ENCODE assay signal across 21 mouse cellular contexts in the genomic region with DNA sequence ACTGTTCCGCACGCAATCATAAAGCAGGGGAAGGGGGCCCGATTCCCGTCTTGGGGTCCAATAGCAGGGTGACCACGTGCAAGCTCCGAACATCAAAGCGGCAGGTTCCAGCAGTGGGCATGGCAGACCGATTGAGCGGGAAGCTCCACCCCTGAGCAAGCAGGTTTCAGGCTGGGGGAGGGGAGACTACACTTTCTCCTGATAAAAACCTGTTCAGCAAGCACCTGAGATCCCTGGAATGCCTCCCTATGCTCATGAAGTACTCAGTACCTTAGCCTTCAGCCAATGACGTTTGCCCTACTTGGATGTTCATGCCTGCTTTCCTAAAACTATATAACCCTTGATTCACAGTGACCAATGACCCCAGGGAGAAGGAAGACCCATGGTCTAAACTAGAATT.
DNase-seq lines count a peak whose midpoint lies in the region; ATAC-seq and TF ChIP-seq lines count a peak whose summit lies in the region.
"Had no signal": no experiment of that assay in that cellular context is flagged by ENCODE, and none has a peak within 500 bp of the region (broad histone marks: within the 10 kb centered on the region; RNA-seq: fewer than 3 reads in every experiment).

No protein-coding gene starts in this region.

- no peak for DNase-seq in lung, adult 2 months
- DNase-seq in gonadal fat pad, adult 2 months (ENCODE audit: low read depth) = peak; percentile 10
- DNase-seq in adrenal gland, postnatal 14 days = no peak
- DNase-seq in forebrain, embryonic 11.5 days (ENCODE audit: low spot score) = no peak
- DNase-seq in right cerebral cortex, postnatal 14 days = no peak
- DNase-seq: cerebellum, adult 9-10 months; gastrocnemius, adult 2 months; heart, adult 11 months; kidney, adult 18-20 months; kidney, postnatal 36 days; layer of hippocampus, adult 9-11 months; liver, postnatal 0 days; thymus, adult 18-20 months had no signal

- no peak overlapping the region for H3K27ac ChIP-seq in lung, embryonic 15.5 days
- H3K27ac ChIP-seq in intestine, postnatal 0 days (ENCODE audit: low read depth, low read length) = no peak overlapping the region
- no peak overlapping the region for H3K27ac ChIP-seq in stomach, embryonic 14.5 days (ENCODE audit: low read length)
- H3K27ac ChIP-seq in forebrain, embryonic 11.5 days (ENCODE audit: low read depth, low read length) = no peak overlapping the region
- H3K27ac ChIP-seq: embryonic facial prominence, embryonic 12.5 days; gastrocnemius, adult 2 months; heart, embryonic 13.5 days; hindbrain, embryonic 14.5 days; left cerebral cortex, adult 2 months; limb, embryonic 10.5 days had no signal

- peak; percentile 35 for ATAC-seq in lung, embryonic 15.5 days (ENCODE audit: borderline replicate concordance, extremely low read depth, low FRiP score, low TSS enrichment)
- peak; percentile 73 for ATAC-seq in intestine, postnatal 0 days
- ATAC-seq in stomach, embryonic 14.5 days (ENCODE audit: insufficient number of reproducible peaks, insufficient read depth, low FRiP score, low read depth) = peak; percentile 82
- ATAC-seq in forebrain, embryonic 11.5 days (replicated peaks; ENCODE audit: low FRiP score) = no peak
- ATAC-seq: liver, postnatal 0 days had no signal

- H3K36me3 ChIP-seq in lung, embryonic 15.5 days = no peaks in the 10 kb centered on the region
- no peaks in the 10 kb centered on the region for H3K36me3 ChIP-seq in intestine, postnatal 0 days (ENCODE audit: control insufficient read depth, insufficient read depth)
- H3K36me3 ChIP-seq in stomach, embryonic 14.5 days (ENCODE audit: control insufficient read depth, insufficient read depth, low read length) = no peaks in the 10 kb centered on the region
- no peaks in the 10 kb centered on the region for H3K36me3 ChIP-seq in forebrain, embryonic 11.5 days (ENCODE audit: control insufficient read depth, insufficient read depth, low read length)
- H3K36me3 ChIP-seq: embryonic facial prominence, embryonic 12.5 days; heart, embryonic 13.5 days; limb, embryonic 10.5 days had no signal

- H3K27me3 ChIP-seq in lung, embryonic 15.5 days = no peaks in the 10 kb centered on the region
- H3K27me3 ChIP-seq in intestine, postnatal 0 days (replicated peaks; ENCODE audit: control insufficient read depth, insufficient read depth, low read length) = no peaks in the 10 kb centered on the region
- H3K27me3 ChIP-seq in stomach, embryonic 14.5 days (ENCODE audit: control insufficient read depth, insufficient read depth, low read length) = no peaks in the 10 kb centered on the region
- no peaks in the 10 kb centered on the region for H3K27me3 ChIP-seq in forebrain, embryonic 11.5 days (ENCODE audit: control insufficient read depth, insufficient read depth, low read length)
- H3K27me3 ChIP-seq: embryonic facial prominence, embryonic 12.5 days; heart, embryonic 13.5 days had no signal

- H3K9me3 ChIP-seq in lung, embryonic 15.5 days = no peaks in the 10 kb centered on the region
- H3K9me3 ChIP-seq in intestine, postnatal 0 days (ENCODE audit: control insufficient read depth) = no peaks in the 10 kb centered on the region
- no peaks in the 10 kb centered on the region for H3K9me3 ChIP-seq in stomach, embryonic 14.5 days (ENCODE audit: control insufficient read depth, low read depth, low read length)
- H3K9me3 ChIP-seq in forebrain, embryonic 11.5 days (ENCODE audit: control insufficient read depth, low read length) = no peaks in the 10 kb centered on the region
- H3K9me3 ChIP-seq: embryonic facial prominence, embryonic 12.5 days; heart, embryonic 13.5 days; limb, embryonic 10.5 days had no signal

- H3K9ac ChIP-seq in lung, embryonic 15.5 days = no peak overlapping the region
- no peak overlapping the region for H3K9ac ChIP-seq in intestine, postnatal 0 days (ENCODE audit: low read depth, low read length)
- H3K9ac ChIP-seq in stomach, embryonic 14.5 days (replicated peaks; ENCODE audit: low read depth, low read length) = no peak overlapping the region
- H3K9ac ChIP-seq in forebrain, embryonic 11.5 days (ENCODE audit: low read length) = no peak overlapping the region
- H3K9ac ChIP-seq: embryonic facial prominence, embryonic 12.5 days; heart, embryonic 13.5 days; hindbrain, embryonic 14.5 days; liver, postnatal 0 days had no signal

- TF ChIP-seq POLR2A in lung, adult 2 months (IDR thresholded peaks at IDR 0.05; ENCODE audit: borderline replicate concordance, extremely low read depth, low read depth, low read length) = no peak

- no peak for TF ChIP-seq CTCF in lung, adult 2 months (IDR thresholded peaks at IDR 0.05; ENCODE audit: insufficient read depth, low read length)
- no peak for TF ChIP-seq CTCF in intestine, postnatal 0 days (IDR thresholded peaks at IDR 0.05; ENCODE audit: low read depth)

- H3K4me3 ChIP-seq in lung, embryonic 15.5 days = no peak overlapping the region
- H3K4me3 ChIP-seq in lung, adult 2 months (replicated peaks; ENCODE audit: extremely low read depth, low read depth, low read length) = no peak overlapping the region
- H3K4me3 ChIP-seq in intestine, postnatal 0 days (ENCODE audit: low read depth, low read length) = no peak overlapping the region
- H3K4me3 ChIP-seq in stomach, embryonic 14.5 days (ENCODE audit: low read depth, low read length) = no peak overlapping the region
- no peak overlapping the region for H3K4me3 ChIP-seq in forebrain, embryonic 11.5 days (ENCODE audit: low read depth, low read length)
- H3K4me3 ChIP-seq: embryonic facial prominence, embryonic 12.5 days; gastrocnemius, adult 2 months; heart, embryonic 13.5 days; left cerebral cortex, adult 2 months; limb, embryonic 10.5 days had no signal

- WGBS in lung, embryonic 15.5 days = 23% methylated on average over 10 of the region's 10 CpGs
- WGBS in lung, adult 2 months = 29% methylated on average over 10 of the region's 10 CpGs
- WGBS in intestine, postnatal 0 days = 16% methylated on average over 10 of the region's 10 CpGs
- 35% methylated on average over 10 of the region's 10 CpGs for WGBS in stomach, embryonic 14.5 days
- WGBS in forebrain, embryonic 11.5 days = 46% methylated on average over 10 of the region's 10 CpGs

- H3K4me2 ChIP-seq in lung, embryonic 15.5 days = no peak overlapping the region
- peak overlapping the region; percentile 48 for H3K4me2 ChIP-seq in intestine, postnatal 0 days (replicated peaks; ENCODE audit: low read depth)
- H3K4me2 ChIP-seq in stomach, embryonic 14.5 days (replicated peaks; ENCODE audit: low read depth, low read length) = no peak overlapping the region
- no peak overlapping the region for H3K4me2 ChIP-seq in forebrain, embryonic 11.5 days (ENCODE audit: low read depth, low read length, severe bottlenecking)
- H3K4me2 ChIP-seq: embryonic facial prominence, embryonic 12.5 days; heart, embryonic 13.5 days; hindbrain, embryonic 14.5 days had no signal

- H3K4me1 ChIP-seq in lung, embryonic 15.5 days = no peaks in the 10 kb centered on the region
- no peaks in the 10 kb centered on the region for H3K4me1 ChIP-seq in lung, adult 2 months (ENCODE audit: control insufficient read depth, insufficient read depth, low read length)
- no peaks in the 10 kb centered on the region for H3K4me1 ChIP-seq in intestine, postnatal 0 days (replicated peaks; ENCODE audit: control insufficient read depth, insufficient read depth, low read length)
- no peaks in the 10 kb centered on the region for H3K4me1 ChIP-seq in stomach, embryonic 14.5 days (ENCODE audit: control insufficient read depth, insufficient read depth, low read length)
- no peaks in the 10 kb centered on the region for H3K4me1 ChIP-seq in forebrain, embryonic 11.5 days (replicated peaks; ENCODE audit: control insufficient read depth, insufficient read depth, low read length)
- H3K4me1 ChIP-seq: embryonic facial prominence, embryonic 12.5 days; limb, embryonic 10.5 days had no signal
